Mouse (Mus musculus): ENCODE measurements around the gene Lefty2. TPM values are rescaled to one million over a fixed set of nuclear protein-coding genes. Genes with fewer than 3 reads are reported as not detected.

The Lefty2 gene
- polyA plus RNA-seq (2012; ENCODE audit: low replicate concordance) = not detected in 2 replicates

GRCm38 (mm10) chr1:180892808-180893207 lies at the start of gene Lefty2:
TSS of gene Lefty2 (plus strand) at chr1:180893108.

DNA sequence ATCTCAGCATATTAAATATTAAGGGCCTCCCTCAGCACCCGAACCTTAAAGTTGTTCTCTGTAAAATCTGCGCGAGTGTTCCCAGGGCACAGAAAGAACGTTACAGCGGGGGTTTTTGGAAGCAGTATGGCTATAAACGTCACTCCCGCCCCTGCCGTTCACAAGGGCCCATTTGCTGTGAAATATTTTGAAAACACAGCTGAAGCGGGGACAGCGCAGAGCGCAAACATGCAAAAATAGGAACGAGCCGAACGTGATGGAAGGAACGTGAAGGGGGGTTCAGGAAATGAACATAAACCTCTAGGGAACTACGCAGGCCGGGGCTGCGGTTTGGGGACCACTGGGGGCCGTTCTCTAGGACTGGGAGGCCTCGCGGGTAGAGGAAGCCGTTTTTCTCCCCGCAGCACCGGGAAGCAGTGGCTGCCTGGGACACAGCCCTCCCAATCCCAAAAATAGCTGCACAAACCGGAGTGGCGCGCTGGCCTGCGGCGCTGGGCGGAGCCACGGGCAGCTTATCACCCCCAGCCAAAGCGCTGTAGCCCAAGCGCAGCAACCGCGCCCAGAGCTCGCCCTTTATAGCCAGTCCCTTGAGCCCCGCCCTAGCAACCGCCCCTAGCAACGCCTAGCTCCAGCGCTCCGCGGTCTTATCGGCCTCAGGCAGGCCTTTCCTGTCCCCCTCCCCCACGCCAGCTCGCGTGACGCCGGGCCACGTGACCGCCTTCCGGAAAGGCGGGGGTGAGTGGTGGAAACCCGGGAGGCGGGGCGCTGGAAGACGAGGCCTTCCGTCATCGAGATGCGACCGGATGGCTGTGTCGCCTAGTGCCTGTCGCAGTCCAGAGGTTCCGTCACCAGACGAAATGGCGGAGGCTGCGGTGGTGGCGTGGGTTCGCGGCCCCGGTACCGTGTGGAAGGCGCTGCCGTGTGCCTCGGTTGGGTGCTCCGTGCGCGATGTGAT lies 42.3 kb upstream of the Lefty2 start, which contains the start of gene Sde2:
Gene Sde2, plus strand, starts transcription at position 812 of the 955 bp plus-strand sequence.

GRCm38 (mm10) chr1:180904039-180904814 lies 11.3 kb downstream of the Lefty2 start, which contains the start of gene Pycr2:
TSS of gene Pycr2 (plus strand) at chr1:180904293.

DNA sequence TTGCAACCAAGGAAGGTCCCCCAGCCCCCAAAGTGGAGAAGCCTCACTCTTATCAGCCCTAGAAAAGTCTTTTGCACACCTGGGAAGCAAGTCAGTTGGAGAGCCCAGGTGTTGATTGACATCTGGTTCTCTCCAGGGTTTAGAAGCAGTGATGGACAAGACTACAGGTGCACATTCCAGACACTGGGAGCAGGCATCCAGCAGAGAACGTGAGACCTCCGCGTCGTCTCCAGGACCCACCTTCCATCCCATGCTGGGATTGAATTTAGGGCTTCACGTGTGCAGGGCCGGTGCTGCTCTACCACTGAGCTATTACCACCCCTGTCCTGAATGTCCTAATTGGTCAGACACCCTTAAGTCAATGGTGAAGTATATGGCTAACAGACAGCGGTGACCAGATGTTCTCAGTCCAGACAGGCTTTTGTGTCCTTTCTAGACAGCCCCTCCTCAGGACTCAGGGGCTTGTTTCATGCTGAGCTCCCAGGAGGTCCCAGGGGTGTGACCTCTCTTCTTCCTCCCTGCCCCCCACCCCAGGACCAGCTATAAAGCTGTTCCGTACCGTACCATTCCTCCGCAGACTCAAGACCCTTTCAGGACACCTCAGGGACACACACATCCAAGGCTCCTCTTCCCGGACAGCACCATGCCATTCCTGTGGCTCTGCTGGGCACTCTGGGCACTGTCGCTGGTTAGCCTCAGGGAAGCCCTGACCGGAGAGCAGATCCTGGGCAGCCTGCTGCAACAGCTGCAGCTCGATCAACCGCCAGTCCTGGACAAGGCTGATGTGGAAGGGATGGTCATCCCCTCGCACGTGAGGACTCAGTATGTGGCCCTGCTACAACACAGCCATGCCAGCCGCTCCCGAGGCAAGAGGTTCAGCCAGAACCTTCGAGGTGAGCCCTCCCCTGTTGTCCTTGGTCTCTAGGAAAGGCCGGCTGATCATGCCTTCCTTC lies 41.8 kb downstream of the Lefty2 start, which contains the start of gene Lefty1:
Gene Lefty1, plus strand, starts transcription at position 556 of the 953 bp plus-strand sequence.

DNA sequence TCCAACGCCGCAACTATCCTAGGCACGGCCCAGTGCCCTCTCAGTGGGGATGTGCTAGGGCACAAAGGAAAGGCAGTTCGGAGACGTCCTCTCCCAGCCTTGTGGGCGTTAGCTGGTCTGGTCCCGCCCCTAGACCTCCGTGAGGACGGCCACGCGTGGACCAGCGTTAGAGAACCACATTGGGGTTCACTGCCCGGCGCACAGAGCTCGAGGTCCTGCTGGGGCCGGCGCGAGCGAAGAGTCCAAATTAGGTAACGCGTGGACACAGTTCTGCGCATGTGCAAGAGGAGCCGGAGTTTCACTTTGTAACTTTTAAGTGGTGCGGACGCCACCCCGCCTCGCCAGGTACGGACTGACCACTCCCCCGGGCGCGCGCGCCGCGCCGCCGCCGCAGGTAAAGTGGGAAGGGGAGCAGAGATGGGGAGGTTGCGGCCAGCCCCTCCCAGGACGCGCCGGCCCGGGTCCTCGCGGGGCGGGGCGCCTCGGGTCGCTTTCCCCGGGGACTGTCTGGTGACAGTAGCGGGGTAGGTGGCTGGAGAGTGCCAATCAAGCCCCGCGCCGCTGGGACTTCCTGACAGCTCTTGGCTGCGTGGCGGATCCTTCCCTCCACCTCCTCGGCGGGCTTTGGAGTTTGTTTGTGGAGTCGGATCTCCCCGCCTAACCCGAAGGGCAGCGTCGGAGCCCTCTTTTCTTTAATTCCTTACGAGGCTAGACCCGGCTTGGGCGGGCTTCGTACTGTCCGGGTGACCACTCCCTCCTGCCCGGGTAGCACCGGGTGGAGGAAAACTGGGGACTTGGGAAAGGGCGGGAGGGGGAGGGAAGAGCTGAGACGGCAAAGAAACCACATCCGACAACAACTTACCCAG lies 49.5 kb downstream of the Lefty2 start, which contains the start of gene Tmem63a:
Gene Tmem63a, plus strand, starts transcription at position 179 of the 866 bp plus-strand sequence.

Other genes with a start within 250 kb of the Lefty2 start
- gene Mixl1, start 196.1 kb upstream of the Lefty2 start, polyA plus RNA-seq (2012; ENCODE audit: low replicate concordance) = not detected in 2 replicates
- gene Acbd3, start 167.1 kb upstream of the Lefty2 start, polyA plus RNA-seq (2012; ENCODE audit: low replicate concordance) = 3.6 and 4.6 TPM in 2 replicates
- gene H3f3a, start 79.2 kb upstream of the Lefty2 start, polyA plus RNA-seq (2012; ENCODE audit: low replicate concordance) = 59.5 and 513 TPM in 2 replicates
- gene Sde2, start 42.0 kb upstream of the Lefty2 start, polyA plus RNA-seq (2012; ENCODE audit: low replicate concordance) = 3.2 and 14.2 TPM in 2 replicates
- gene Pycr2, start 11.2 kb downstream of the Lefty2 start, polyA plus RNA-seq (2012; ENCODE audit: low replicate concordance) = 353 and 400 TPM in 2 replicates
- gene Lefty1, start 41.9 kb downstream of the Lefty2 start, polyA plus RNA-seq (2012; ENCODE audit: low replicate concordance) = 10.0 and 16.2 TPM in 2 replicates
- 15.9 and 22.0 TPM in 2 replicates for gene Tmem63a, start 49.2 kb downstream of the Lefty2 start, polyA plus RNA-seq (2012; ENCODE audit: low replicate concordance)
- gene Ephx1, start 127.8 kb downstream of the Lefty2 start, polyA plus RNA-seq (2012; ENCODE audit: low replicate concordance) = 2.3 and 3.0 TPM in 2 replicates
- not detected in 2 replicates for gene 9130409I23Rik, start 158.1 kb downstream of the Lefty2 start, polyA plus RNA-seq (2012; ENCODE audit: low replicate concordance)

Data from leukemia stem cell, adult 10-12 weeks (primary cell).